Mouse (Mus musculus): Measurements from ENCODE around the gene 6430531B16Rik. TPM values are rescaled to one million over a fixed set of nuclear protein-coding genes. Genes with fewer than 3 reads are reported as not detected.
A peak's percentile ranks its signal among the peaks of the same experiment; 100 is the strongest.

Gene 6430531B16Rik
- polyA plus RNA-seq, 1 experiment: 0.55 TPM

DNA sequence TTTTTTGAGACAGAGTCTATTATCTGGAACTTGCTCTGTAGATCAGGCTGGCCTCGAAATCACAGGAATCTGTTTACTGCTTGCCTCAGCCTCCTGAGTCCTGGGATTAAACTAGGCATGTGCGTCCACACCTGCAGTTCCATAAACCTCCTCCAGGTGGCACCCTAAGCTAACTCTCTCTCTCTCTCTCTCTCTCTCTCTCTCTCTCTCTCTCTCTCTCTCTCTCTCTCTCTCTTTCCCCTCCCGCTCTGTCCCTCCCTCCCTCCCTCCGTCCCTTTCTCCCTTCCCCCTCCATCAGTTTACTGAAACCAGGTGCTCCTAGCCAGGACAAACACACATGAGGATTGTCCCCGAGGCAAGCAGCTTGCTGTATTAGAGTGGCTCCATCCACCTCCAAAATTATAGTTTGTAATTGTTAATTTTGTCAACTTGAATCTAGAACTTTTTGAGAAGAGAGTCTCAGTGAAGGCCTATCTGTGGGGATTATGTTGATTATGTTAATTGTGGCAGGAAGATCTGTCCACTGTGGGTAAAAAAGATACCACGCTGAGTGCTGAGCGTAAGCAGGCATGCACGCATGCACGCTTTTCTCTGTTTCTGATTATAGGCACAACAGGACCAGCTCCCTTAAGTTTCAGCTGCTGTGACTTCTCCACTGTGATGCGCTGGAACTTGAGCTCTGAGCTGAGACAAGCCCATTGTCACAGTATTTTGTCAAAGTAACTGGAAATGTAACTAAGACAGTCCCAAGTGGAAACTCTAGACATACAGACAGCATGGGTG, 9.0 kb downstream of the 6430531B16Rik start:
- TF ChIP-seq CTCF (IDR thresholded peaks at IDR 0.05; ENCODE audit: borderline replicate concordance, extremely low read depth, insufficient read depth, insufficient read length) (peak; percentile 79), POLR2A (IDR thresholded peaks at IDR 0.05; ENCODE audit: borderline replicate concordance, extremely low read depth, insufficient read depth, insufficient read length, poor library complexity, severe bottlenecking) (no peak)
- peak; percentile 87 for DNase-seq (ENCODE audit: low read depth)

DNA sequence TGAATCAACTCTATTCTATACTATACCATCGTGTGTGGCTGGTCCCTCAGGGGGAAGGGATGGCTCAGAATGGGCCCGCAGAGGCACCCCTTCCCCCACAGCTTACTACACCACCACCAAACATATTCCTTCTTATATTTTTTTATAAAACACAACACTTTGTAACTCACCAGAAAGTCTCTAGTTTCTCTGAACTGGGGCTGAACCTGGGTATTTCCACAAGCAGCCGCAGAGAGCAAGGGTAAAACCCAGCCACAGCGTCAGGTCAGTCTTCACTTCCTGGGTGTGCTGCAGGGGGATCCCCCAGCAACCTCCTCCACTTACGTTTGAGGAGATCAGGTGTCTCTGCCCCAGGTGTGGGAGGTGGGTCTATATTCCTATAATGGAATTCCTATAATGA, 10.1 kb downstream of the 6430531B16Rik start:
- no peak for DNase-seq (ENCODE audit: low read depth)
- TF ChIP-seq CTCF (IDR thresholded peaks at IDR 0.05; ENCODE audit: borderline replicate concordance, extremely low read depth, insufficient read depth, insufficient read length) (no peak), POLR2A (IDR thresholded peaks at IDR 0.05; ENCODE audit: borderline replicate concordance, extremely low read depth, insufficient read depth, insufficient read length, poor library complexity, severe bottlenecking) (no peak)

DNA sequence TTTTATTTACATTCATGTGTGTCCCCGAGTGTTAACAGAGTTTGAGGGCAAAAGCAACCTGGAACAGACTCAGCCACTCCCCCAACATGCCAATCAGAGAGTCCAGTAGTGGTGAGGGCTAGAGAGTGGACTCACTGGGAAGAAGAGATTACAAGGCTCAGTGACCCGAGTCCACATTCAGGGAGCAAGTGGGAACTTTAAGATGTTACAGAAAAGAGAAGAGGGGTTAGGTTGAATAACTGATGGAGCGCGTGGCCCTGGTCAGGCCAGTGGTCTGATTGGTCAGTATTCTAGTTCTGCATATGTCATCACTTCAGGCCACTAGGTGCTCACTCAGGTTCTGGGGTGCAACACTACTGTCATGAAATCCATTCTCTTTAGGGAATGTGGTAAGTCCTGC, 11.4 kb downstream of the 6430531B16Rik start:
- TF ChIP-seq POLR2A (IDR thresholded peaks at IDR 0.05; ENCODE audit: borderline replicate concordance, extremely low read depth, insufficient read depth, insufficient read length, poor library complexity, severe bottlenecking): no peak
- no peak for TF ChIP-seq CTCF (IDR thresholded peaks at IDR 0.05; ENCODE audit: borderline replicate concordance, extremely low read depth, insufficient read depth, insufficient read length)
- no peak for DNase-seq (ENCODE audit: low read depth)

DNA sequence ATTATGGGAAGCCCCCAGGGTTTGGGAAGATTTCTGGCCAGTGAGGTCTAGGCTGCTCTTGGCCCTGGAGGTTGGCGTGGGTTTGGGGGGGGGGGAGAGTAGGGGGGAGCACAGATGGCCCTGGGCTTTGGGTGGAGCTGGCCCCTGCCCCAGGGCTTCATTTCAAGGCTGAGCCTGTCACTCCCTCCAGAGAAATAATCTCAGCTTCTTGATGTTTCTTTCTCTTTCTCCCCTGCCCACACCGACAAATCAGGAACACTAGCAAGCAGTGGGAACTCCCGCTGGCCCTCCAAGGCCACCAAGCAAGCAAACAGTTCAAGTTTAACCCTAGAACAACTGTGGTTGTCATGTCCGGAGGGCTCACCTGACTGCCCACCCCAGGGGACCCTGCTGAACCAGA, 14.7 kb downstream of the 6430531B16Rik start:
- no peak for DNase-seq (ENCODE audit: low read depth)
- no peak for TF ChIP-seq CTCF (IDR thresholded peaks at IDR 0.05; ENCODE audit: borderline replicate concordance, extremely low read depth, insufficient read depth, insufficient read length)
- TF ChIP-seq POLR2A (IDR thresholded peaks at IDR 0.05; ENCODE audit: borderline replicate concordance, extremely low read depth, insufficient read depth, insufficient read length, poor library complexity, severe bottlenecking): no peak

- TF ChIP-seq POLR2A (IDR thresholded peaks at IDR 0.05; ENCODE audit: borderline replicate concordance, extremely low read depth, insufficient read depth, insufficient read length, poor library complexity, severe bottlenecking): no peak
- TF ChIP-seq CTCF (IDR thresholded peaks at IDR 0.05; ENCODE audit: borderline replicate concordance, extremely low read depth, insufficient read depth, insufficient read length): no peak
- DNase-seq (ENCODE audit: low read depth): no peak
These were observed 17.4 kb downstream of the 6430531B16Rik start for GRCm38 (mm10) chr7:139961141-139961540.

GRCm38 (mm10) chr7:139957958-139958357, 20.6 kb downstream of the 6430531B16Rik start:
- DNase-seq (ENCODE audit: low read depth): peak; percentile 45
- TF ChIP-seq POLR2A (IDR thresholded peaks at IDR 0.05; ENCODE audit: borderline replicate concordance, extremely low read depth, insufficient read depth, insufficient read length, poor library complexity, severe bottlenecking) (no peak), CTCF (IDR thresholded peaks at IDR 0.05; ENCODE audit: borderline replicate concordance, extremely low read depth, insufficient read depth, insufficient read length) (no peak)

DNA sequence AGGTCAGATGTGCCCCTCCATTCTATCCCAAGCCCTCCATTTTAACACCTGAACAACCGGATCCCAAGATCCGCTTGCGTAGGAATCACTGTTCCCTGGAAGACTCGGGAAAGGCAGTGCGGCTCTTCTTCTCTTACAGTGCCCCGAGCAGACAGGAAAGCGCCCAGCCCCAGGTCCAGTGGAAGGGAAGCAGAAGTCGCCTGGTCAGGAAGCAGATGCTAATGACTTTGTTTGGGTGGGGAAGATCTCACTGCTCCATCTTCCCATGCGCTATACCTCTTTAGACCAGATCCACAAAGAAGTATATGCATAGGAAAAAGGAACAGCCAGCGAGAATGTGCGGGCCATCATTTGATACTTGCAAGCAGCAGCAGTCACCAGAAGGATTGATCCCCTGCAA, 21.1 kb downstream of the 6430531B16Rik start:
- TF ChIP-seq CTCF (IDR thresholded peaks at IDR 0.05; ENCODE audit: borderline replicate concordance, extremely low read depth, insufficient read depth, insufficient read length) (no peak), POLR2A (IDR thresholded peaks at IDR 0.05; ENCODE audit: borderline replicate concordance, extremely low read depth, insufficient read depth, insufficient read length, poor library complexity, severe bottlenecking) (no peak)

GRCm38 (mm10) chr7:139956658-139957057, 21.9 kb downstream of the 6430531B16Rik start:
- DNase-seq (ENCODE audit: low read depth): no peak
- TF ChIP-seq CTCF (IDR thresholded peaks at IDR 0.05; ENCODE audit: borderline replicate concordance, extremely low read depth, insufficient read depth, insufficient read length) (no peak), POLR2A (IDR thresholded peaks at IDR 0.05; ENCODE audit: borderline replicate concordance, extremely low read depth, insufficient read depth, insufficient read length, poor library complexity, severe bottlenecking) (no peak)

More for the DNA sequence above, 21.1 kb downstream of the 6430531B16Rik start:
- DNase-seq (ENCODE audit: low read depth): no peak

- no peak for DNase-seq (ENCODE audit: low read depth)
- TF ChIP-seq POLR2A (IDR thresholded peaks at IDR 0.05; ENCODE audit: borderline replicate concordance, extremely low read depth, insufficient read depth, insufficient read length, poor library complexity, severe bottlenecking): no peak
- no peak for TF ChIP-seq CTCF (IDR thresholded peaks at IDR 0.05; ENCODE audit: borderline replicate concordance, extremely low read depth, insufficient read depth, insufficient read length)
These were observed 23.1 kb downstream of the 6430531B16Rik start for GRCm38 (mm10) chr7:139955505-139955904.

- DNase-seq (ENCODE audit: low read depth): no peak
- TF ChIP-seq POLR2A (IDR thresholded peaks at IDR 0.05; ENCODE audit: borderline replicate concordance, extremely low read depth, insufficient read depth, insufficient read length, poor library complexity, severe bottlenecking) (no peak), CTCF (IDR thresholded peaks at IDR 0.05; ENCODE audit: borderline replicate concordance, extremely low read depth, insufficient read depth, insufficient read length) (no peak)
These were observed 26.4 kb downstream of the 6430531B16Rik start for GRCm38 (mm10) chr7:139951991-139952633.

DNA sequence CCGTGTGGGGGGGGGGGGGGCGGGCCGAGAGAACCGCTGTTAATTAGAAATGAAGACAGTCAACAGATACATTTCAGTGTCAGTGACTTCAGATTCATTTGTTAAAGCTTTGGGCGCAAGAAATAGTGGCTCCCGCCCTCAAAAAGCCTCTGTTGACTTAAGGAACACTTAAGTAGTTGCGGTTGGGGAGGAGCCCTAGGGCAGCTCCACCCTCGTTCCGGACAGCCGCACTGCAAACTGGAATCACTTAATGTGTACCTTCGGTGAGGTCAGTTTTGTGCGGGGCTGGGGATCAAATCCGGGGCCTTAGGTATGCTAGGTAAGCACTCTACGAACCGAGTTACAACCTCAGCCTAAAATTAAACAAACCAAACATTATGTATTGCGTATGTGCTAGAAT, 27.5 kb downstream of the 6430531B16Rik start:
- DNase-seq (ENCODE audit: low read depth): no peak
- TF ChIP-seq POLR2A (IDR thresholded peaks at IDR 0.05; ENCODE audit: borderline replicate concordance, extremely low read depth, insufficient read depth, insufficient read length, poor library complexity, severe bottlenecking) (no peak), CTCF (IDR thresholded peaks at IDR 0.05; ENCODE audit: borderline replicate concordance, extremely low read depth, insufficient read depth, insufficient read length) (no peak)
